Mouse (Mus musculus): ENCODE data around the gene Tctex1d4. TPM values are rescaled to one million over a fixed set of nuclear protein-coding genes. Genes with fewer than 3 reads are reported as not detected.

Gene Tctex1d4
- total and polyA plus RNA-seq, 3 experiments = 4.2 TPM; not detected in 2

DNA sequence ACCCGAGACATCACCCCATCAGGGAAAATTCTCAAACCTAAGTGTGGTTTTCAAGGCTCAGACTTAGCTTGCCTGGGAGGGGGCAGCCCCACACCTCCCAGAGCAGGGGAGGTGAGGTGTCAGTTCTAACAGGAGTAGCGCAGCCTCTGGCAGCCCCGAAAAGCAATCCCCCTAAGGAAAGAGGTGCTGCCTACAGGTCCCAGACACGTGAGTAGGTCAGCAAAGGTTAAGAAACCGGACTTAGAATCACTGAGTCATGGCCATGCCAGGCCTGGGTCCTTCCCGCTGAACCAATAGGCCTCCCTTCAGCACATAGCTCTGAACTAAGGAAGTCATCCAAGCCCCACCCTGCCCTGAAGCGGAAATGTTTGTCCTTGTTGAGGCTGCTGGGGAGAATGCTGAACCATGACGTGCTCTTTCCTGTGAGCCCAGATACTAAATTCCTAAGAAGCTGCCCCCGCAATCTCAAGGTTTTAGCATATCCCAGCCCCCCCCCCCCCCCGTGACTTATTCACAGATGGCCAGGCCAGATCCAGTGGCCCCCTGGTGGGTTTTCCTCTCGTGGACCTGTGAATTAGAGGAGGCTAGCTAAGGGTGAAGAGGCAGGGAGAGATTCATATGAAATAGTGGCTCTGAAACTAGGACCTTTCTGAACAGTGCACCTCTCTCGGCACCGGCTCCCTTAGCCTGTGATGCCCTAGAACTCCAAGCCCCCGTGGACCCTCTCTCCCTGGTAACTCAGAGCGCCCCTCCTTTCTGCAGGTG lies 502 bp upstream of the Tctex1d4 start:
- peak; percentile 80 to 91 for DNase-seq
- H3K27me3 ChIP-seq (ENCODE audit: control insufficient read depth, insufficient read depth, low read length) = no peaks in the 10 kb centered on the region
- H3K36me3 ChIP-seq (ENCODE audit: control insufficient read depth, insufficient read depth, low read length) = no peaks in the 10 kb centered on the region
- peak overlapping the region; percentile 99 for H3K27ac ChIP-seq
- TF ChIP-seq CTCF (IDR thresholded peaks at IDR 0.05) (no peak), EP300 (IDR thresholded peaks at IDR 0.05; ENCODE audit: insufficient read depth, low read depth, low read length) (peak; percentile 98), POLR2A (IDR thresholded peaks at IDR 0.05; ENCODE audit: insufficient read depth, low read depth, low read length) (peak; percentile 74)
- peaks cover 29% of the 10 kb centered on the region for H3K4me1 ChIP-seq (ENCODE audit: control insufficient read depth, insufficient read depth, low read length)
- WGBS = 31% methylated on average over 15 of the region's 15 CpGs
- H3K4me3 ChIP-seq = peak overlapping the region; percentile 23
- intact Hi-C loops (cut with DNase I) = loop anchor here (10.0 kb wide), 1 partner anchor 411 kb away; no protein-coding TSS in a partner anchor
- no peaks in the 10 kb centered on the region for H3K79me2 ChIP-seq (replicated peaks; ENCODE audit: control insufficient read depth, insufficient read depth, low read length)
- peak overlapping the region; percentile 56 for H3K9ac ChIP-seq (ENCODE audit: low read depth, low read length)

DNA sequence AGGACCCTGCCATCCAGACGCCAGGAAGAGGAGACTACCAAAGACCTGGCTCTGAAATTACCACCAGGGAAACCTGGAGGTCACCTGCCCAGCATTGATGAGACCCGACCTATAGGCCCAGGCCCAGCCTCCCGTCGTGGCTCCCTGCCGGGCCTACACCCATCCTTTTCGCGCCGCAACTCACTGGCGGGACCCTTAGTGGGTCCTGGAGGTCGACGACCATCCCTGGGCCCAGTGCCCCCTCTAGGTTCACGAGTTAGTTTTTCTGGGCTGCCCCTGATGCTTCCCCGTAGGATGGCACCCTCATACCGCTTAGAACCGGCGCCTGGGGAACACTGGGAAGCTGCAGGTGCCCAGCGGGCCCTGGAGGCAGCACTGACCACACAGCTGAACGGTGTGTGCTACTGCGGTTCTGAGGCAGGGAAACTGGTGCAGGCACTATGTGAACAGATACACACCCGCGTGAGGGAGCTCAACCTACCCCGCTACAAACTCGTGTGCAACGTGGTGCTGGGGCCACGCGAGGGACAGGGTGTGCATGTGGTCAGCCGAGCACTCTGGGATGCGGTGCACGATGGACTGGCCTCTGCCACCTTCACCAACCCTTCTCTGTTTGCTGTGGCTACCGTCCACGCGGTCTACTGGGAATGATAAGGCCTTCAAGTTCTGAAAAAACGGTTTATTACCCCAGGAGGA lies 1.5 kb downstream of the Tctex1d4 start:
- Histone ChIP-seq H3K27ac (no peak overlapping the region), H3K79me2 (replicated peaks; ENCODE audit: control insufficient read depth, insufficient read depth, low read length) (no peaks in the 10 kb centered on the region), H3K4me1 (ENCODE audit: control insufficient read depth, insufficient read depth, low read length) (peaks cover 32% of the 10 kb centered on the region), H3K9ac (ENCODE audit: low read depth, low read length) (no peak overlapping the region), H3K27me3 (ENCODE audit: control insufficient read depth, insufficient read depth, low read length) (no peaks in the 10 kb centered on the region), H3K36me3 (ENCODE audit: control insufficient read depth, insufficient read depth, low read length) (no peaks in the 10 kb centered on the region), H3K4me3 (no peak overlapping the region)
- 90% methylated on average over 33 of the region's 33 CpGs for WGBS
- TF ChIP-seq POLR2A (IDR thresholded peaks at IDR 0.05; ENCODE audit: insufficient read depth, low read depth, low read length) (no peak), EP300 (IDR thresholded peaks at IDR 0.05; ENCODE audit: insufficient read depth, low read depth, low read length) (no peak), CTCF (IDR thresholded peaks at IDR 0.05) (no peak)
- intact Hi-C loops (cut with DNase I) = loop anchor here (10.0 kb wide), 1 partner anchor 413 kb away; no protein-coding TSS in a partner anchor
- no peak for DNase-seq

DNA sequence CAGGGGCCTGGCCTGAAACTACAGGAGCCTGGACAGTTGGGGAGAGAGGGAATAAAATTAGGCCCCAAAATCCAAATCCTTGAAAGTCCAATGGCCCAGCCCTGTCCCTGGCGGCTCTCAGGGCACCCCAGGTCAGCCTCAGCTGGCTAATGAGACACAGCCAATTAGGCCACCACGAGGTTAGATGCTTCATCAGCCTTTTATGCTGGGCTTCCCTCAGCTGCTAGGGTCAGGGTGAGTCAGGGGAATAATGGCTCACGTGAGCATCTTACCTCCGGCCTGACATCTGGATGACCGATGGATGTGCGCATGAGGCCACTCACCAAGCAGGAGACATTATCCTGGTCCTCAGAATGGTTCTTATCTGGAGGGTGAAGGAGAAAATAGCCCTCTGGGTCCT lies 4.2 kb downstream of the Tctex1d4 start:
- Histone ChIP-seq H3K4me3 (no peak overlapping the region), H3K27ac (no peak overlapping the region), H3K27me3 (ENCODE audit: control insufficient read depth, insufficient read depth, low read length) (no peaks in the 10 kb centered on the region), H3K79me2 (replicated peaks; ENCODE audit: control insufficient read depth, insufficient read depth, low read length) (no peaks in the 10 kb centered on the region), H3K36me3 (ENCODE audit: control insufficient read depth, insufficient read depth, low read length) (no peaks in the 10 kb centered on the region), H3K4me1 (ENCODE audit: control insufficient read depth, insufficient read depth, low read length) (peaks cover 20% of the 10 kb centered on the region), H3K9ac (ENCODE audit: low read depth, low read length) (no peak overlapping the region)
- DNase-seq = no peak
- intact Hi-C loops (cut with DNase I) = no loop called here
- no peak for TF ChIP-seq CTCF (IDR thresholded peaks at IDR 0.05)
- no peak for TF ChIP-seq EP300 (IDR thresholded peaks at IDR 0.05; ENCODE audit: insufficient read depth, low read depth, low read length)
- TF ChIP-seq POLR2A (IDR thresholded peaks at IDR 0.05; ENCODE audit: insufficient read depth, low read depth, low read length) = no peak
- WGBS = 85% methylated on average over 6 of the region's 6 CpGs

DNA sequence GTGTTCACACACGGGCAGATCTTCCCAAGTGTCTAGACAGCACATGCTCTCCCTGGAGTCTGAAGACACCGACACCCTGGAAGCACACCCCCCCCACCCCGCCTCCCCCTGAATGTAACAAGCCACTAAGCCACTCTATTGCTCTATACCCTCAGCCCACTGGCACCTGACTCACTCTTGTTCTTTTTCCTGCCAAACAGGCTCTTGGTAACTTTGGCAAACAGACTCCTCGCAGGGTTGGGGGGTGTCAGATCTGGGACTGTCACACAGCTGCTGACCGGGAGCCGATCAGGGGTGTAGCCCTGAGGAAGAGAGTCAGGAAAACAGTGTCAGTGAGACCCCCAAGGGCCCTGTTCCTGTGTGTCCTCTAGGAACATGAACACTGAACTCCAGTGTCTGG lies 4.6 kb downstream of the Tctex1d4 start:
- Histone ChIP-seq H3K4me3 (no peak overlapping the region), H3K36me3 (ENCODE audit: control insufficient read depth, insufficient read depth, low read length) (no peaks in the 10 kb centered on the region), H3K79me2 (replicated peaks; ENCODE audit: control insufficient read depth, insufficient read depth, low read length) (no peaks in the 10 kb centered on the region), H3K9ac (ENCODE audit: low read depth, low read length) (no peak overlapping the region), H3K27ac (no peak overlapping the region), H3K27me3 (ENCODE audit: control insufficient read depth, insufficient read depth, low read length) (no peaks in the 10 kb centered on the region), H3K4me1 (ENCODE audit: control insufficient read depth, insufficient read depth, low read length) (peaks cover 19% of the 10 kb centered on the region)
- TF ChIP-seq POLR2A (IDR thresholded peaks at IDR 0.05; ENCODE audit: insufficient read depth, low read depth, low read length) = no peak
- no peak for TF ChIP-seq CTCF (IDR thresholded peaks at IDR 0.05)
- TF ChIP-seq EP300 (IDR thresholded peaks at IDR 0.05; ENCODE audit: insufficient read depth, low read depth, low read length) = no peak
- DNase-seq = no peak
- WGBS = 82% methylated on average over 6 of the region's 6 CpGs
- intact Hi-C loops (cut with DNase I) = no loop called here

DNA sequence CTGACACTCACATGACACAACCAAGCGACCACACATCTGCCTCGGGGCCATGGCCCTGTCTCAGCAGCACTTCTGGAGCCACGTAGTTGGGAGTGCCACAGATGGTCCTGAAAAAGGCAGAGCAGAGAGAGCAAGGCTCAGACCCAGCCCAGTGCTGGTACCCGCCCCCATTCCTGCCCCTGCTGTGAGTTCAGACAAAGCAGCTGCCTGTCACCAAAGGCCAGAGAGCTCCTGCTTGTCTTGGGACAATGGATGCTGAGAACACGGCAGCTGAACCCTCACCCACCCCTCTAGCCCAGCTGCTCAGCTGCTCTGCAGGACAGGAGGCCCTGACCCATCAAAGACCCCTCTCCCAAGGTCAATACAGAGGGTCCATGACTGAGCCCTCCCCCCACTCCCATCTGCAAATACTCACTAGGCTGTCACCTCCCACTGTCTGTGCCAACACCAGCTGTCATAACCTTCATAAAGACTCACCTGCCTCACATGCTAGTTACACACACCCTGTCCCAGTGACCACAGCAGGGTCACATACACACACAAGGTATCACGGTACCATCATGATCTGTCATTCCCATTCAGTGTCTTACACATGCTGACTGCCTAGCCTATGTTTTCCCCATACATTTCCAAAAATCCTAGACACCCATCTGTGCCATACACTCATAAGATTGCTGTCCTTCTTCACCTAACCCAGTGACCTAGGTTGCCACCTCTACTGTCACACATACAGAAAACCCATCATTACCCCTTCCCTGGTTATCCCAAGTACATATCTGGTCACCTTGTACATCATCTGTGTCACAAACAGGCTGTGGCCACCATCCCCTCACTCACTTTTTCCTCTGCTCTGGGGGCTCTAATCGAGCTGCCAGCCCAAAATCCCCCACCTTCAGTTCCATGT lies 5.5 kb downstream of the Tctex1d4 start:
- H3K36me3 ChIP-seq (ENCODE audit: control insufficient read depth, insufficient read depth, low read length) = no peaks in the 10 kb centered on the region
- intact Hi-C loops (cut with DNase I) = no loop called here
- no peak for DNase-seq
- TF ChIP-seq CTCF (IDR thresholded peaks at IDR 0.05) = no peak
- no peak for TF ChIP-seq POLR2A (IDR thresholded peaks at IDR 0.05; ENCODE audit: insufficient read depth, low read depth, low read length)
- TF ChIP-seq EP300 (IDR thresholded peaks at IDR 0.05; ENCODE audit: insufficient read depth, low read depth, low read length) = no peak
- no peaks in the 10 kb centered on the region for H3K27me3 ChIP-seq (ENCODE audit: control insufficient read depth, insufficient read depth, low read length)
- WGBS = 60% methylated on average over 7 of the region's 7 CpGs
- peaks cover 10% of the 10 kb centered on the region for H3K4me1 ChIP-seq (ENCODE audit: control insufficient read depth, insufficient read depth, low read length)
- H3K79me2 ChIP-seq (replicated peaks; ENCODE audit: control insufficient read depth, insufficient read depth, low read length) = no peaks in the 10 kb centered on the region
- H3K4me3 ChIP-seq = no peak overlapping the region
- H3K9ac ChIP-seq (ENCODE audit: low read depth, low read length) = no peak overlapping the region
- no peak overlapping the region for H3K27ac ChIP-seq

Measured in heart, adult 2 months (tissue).